Mouse (Mus musculus) cerebellum, adult (tissue): Measurements from ENCODE around the gene Fgfr2.
A peak's percentile ranks its signal among the peaks of the same experiment; 100 is the strongest.
"Not testable (repeated sequence)": the region's sequence is repeated elsewhere in the genome, so short reads cannot be mapped to it uniquely, and the experiment has no call there.

Experiments used
- ATAC-seq: cut with Nextera tagmentation; 2 replicates; pipeline ENCODE4 v1.9.2; 2017; ENCODE audit warnings: mild to moderate bottlenecking, moderate library complexity, mixed read lengths; ENCODE audit not compliant: insufficient number of reproducible peaks, low FRiP score, low TSS enrichment

The Fgfr2 gene

DNA sequence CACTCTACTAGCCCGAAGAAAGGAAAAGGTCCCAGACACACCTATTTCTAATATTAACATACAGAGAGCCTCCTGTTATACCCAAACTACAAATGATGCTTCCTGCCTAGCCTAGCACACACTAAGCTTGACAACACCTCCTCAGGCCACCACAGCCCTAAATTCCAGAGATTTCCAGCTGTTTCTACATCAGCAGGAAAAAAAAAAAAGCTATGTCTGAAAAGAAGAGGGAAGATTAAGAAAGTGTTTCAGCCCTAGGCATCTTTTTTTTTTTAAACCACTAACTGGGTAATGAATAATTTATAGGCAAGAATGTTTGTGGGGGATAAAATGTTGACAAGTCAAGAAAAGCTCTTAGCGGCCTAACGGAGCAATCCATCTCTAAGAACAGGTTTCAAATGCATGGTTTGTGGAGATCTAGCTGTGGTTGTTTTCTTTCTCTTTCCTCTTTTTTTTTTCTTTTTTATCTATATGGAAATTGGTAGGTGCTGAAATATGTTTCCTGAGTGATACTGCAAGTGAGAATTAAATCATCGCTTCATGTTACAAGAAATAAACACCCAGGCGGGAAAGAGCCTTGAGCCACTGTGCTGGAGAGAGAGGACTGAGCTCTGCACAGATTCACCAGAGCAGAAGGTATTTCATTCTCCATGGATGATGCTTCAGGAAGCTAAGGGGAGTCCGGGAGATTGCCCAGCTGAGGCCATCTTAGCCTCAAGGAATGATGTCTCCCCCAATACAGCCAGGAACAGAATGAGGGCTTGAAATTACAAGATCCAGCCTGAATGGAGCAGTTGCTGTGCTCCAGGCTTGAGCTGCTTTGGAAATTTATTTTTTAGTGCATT is 673.0 kb downstream of the Fgfr2 start:
- no peak for ATAC-seq

DNA sequence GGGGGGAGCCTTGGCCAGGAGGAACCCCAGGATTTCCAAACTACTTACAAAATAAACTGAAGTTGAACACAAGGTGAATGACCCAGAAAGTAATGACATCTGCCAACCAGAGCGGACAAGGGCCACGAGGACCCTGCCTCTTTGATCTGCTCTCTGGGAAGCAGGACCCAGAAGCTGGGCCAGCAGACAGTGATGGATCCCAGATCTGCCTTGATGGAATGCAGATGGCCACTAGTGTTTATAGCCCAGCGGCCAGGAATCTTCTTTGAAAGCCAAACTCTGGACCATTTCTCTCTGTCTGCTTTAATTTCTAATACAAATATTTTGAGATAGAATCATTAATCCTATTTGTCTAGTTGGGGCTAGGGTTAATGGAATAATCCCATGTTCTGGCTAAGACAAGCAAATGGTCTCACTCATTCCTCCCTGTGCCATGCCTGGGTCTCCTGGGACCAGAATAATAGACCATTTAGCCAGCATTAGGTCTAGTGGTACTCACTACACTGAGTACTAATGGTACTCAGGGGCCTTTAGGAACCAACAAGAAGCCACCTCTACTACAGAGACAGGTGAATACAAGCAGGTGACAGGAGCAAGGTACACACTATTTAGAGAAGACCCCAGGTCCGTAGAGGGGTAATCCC is 674.5 kb downstream of the Fgfr2 start:
- no peak for ATAC-seq

DNA sequence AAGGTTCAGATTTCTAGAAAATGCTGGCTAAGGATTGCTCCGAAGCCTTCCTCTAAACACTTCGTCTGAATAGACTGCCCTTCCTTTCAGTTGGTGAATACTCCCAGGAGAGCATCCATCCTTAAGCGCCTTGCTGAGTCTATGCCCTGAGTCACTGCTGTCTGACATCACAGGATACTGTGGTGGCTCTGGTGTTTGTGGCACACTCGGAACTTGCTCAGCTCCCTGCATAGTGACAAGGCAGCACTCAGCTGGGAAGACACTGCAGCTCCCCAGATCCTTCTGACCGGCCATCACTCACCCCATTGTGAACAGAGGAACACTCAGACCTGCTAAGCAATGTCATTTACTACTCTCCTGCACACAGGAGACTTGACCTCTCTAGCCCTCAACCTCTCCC is 675.6 kb downstream of the Fgfr2 start:
- no peak for ATAC-seq

DNA sequence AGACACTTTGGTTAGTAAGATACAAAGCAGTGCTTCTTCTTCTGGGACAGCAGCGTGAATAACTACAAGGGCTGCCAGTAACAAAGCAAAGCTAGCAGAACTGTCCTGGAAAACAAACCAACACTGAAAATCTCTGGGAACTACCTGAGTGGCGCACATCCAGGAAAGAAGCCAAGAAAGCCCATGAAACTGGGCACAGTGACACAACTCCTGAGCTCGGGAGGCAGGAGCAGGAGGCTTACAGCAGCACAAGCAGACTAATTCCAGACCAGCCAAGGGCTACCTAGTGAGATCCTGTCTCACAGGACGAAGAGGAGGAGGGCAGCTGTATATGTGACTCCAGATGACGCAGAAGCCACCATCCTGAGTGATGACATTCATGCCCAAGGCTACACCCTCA is 676.3 kb downstream of the Fgfr2 start:
- ATAC-seq: peak; percentile 87

DNA sequence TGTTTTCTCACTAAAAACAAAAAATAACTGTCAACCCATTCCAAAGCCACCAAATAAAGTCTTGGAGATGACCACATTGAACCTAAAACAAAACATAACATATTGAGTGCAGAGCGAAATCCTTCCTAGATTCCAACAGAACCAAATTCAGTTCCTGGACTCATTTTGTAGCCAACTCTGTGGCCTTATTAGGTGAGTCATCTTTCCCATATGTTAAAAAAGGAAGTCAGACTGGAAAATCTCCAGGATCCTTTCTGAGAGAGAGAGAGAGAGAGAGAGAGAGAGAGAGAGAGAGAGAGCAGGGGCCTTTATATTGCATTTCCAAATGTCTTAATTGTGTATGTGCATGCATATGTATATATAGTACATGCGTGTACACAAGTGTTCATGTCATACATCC is 678.9 kb downstream of the Fgfr2 start:
- ATAC-seq: no peak

DNA sequence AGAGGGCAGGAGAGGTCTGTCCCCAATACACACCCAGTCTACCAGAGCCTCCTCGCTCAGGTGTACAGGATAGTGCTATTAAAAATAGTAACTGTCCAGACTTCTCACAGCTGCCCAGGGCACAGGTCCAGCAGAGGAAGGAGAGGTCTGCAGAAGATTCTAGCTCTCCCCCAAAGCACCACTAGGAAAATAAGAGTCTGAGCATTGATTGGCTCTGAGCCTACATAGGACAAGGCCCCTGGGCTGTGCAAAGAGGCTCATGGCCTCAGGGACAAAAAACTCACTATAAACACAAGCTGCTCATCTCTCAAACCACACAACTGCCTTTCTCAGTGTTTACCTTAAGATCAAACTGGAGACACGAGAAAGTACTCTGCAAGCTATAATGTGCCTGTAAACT is 679.4 kb downstream of the Fgfr2 start:
- no peak for ATAC-seq

DNA sequence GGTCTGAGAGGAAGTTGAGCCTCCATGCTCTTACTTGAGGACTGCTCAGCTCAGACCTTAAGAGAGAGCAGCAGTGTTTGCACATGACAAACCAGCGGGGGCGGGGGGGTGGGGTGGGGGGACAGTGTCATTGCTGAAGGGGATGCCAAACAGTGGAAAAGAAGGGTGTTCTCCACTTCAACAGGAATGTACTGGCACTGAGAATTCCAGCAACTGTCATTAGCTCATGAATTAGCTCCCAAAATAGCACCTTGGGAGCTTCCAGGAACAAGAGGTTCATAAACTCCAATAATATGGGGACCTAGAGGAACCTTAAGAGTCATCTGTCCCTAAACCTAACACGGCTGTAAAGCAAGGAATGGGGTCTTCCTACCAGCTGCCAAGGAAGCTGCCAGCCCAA is 680.0 kb downstream of the Fgfr2 start:
- no peak for ATAC-seq

DNA sequence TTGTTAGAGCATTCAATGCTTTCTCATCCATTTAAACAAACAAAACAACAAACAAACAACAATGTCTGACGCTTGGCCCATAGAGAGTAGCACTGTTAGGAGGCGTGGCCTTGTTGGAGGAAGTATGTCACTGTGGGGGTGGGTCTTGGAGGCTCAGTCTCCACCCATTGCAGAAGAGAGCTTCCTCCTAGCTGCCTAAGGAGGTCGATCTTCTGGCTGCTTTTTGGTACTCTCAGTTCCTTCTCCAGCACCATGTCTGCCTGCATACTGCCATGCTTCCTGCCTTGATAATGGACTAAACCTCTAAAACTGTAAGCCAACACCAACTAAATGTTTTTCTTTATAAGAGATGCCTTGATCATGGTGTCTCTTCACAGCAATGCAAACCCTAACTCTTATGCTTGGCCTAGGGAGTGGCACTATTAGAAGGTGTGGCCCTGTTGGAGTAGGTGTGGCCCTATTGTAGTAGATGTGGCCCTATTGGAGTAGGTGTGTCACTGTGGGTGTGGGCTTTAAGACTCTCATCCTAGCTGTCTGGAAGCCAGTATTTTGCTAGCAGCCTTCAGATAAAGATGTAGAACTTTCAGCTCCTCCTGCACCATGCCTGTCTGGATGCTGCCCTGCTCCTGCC is 680.9 kb downstream of the Fgfr2 start:
- not testable (repeated sequence) for ATAC-seq

DNA sequence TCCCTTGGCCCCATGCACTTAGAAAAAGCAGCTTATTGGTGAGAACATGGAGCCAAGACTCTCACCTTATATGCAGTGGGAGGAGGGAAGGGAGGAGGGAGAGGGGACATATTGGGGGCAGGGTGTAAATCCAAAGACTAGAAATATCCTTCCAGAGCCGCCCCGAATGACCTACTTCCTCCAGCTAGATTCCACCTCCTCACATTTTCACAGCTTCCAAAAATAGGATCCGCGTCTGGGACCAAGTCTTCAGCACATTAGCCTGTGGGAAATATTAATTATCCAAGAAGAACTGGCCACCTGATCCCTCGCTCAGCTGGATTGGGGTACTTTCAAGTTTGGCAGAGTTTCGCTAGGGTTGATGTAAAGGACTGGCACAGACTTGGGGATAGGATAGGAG is 683.2 kb downstream of the Fgfr2 start:
- no peak for ATAC-seq

DNA sequence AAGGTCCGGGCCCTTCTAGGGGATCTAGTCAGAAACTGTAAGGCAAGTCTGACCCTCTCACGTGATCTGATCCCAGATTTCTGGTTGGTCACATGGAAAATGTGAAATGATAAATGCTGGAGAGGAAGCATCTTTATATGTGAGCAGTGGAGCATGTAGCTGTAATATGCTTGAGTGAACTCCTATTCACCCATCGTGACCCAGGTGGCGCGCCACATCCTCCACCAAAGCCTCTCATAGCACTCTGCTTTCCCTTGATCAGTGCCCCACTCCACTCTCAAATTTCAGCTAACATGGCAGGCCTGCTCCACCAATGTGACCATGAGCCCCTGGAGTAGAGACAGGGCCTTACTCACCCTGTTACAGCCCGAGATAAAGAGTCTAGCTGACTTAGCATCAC is 685.1 kb downstream of the Fgfr2 start:
- ATAC-seq: no peak

DNA sequence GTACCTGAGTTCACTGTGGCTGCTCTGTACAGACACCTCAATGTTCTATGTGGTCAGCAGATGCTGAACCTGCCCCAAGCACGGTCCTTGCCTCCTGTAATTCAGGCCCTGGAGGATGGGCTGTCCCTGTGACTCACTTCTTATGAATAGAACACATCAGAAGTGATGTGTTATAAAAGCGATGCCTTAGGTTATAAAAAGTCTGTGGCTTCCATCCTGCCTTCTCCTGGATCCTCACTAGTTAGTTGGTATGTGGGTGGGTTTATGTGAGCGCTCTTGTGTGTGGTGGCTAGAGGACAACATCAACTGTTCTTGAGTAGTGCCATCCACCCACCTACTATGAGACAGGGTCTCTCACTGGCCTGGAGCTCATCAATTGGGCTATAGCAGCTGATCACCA is 685.7 kb downstream of the Fgfr2 start:
- no peak for ATAC-seq

DNA sequence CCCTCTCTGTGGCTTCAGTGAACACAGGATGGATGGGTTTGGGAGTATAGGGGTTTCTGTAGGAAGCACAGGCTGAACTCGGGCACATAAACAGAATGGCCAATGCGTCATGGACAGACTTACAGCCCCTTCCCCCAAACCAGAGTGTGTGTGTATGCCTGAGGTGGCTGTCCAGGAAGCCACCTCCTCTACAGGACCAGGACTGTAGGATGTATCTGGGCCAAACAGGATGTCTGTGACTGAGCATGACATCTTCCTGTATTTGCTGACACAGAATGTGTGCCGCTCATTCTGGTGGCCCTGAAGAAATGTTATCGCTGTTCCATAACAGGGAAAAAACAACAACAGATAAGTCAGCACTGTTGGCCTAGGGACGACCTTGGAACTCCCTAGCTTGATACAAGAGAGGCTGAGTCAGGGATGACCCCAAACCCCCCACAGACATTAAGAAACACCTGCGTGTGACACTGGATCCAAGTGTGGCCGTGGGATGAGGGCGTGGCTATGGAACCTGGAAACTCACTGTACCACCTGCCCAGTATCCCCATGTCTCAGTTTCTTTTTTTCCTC is 687.6 kb downstream of the Fgfr2 start:
- ATAC-seq: no peak

DNA sequence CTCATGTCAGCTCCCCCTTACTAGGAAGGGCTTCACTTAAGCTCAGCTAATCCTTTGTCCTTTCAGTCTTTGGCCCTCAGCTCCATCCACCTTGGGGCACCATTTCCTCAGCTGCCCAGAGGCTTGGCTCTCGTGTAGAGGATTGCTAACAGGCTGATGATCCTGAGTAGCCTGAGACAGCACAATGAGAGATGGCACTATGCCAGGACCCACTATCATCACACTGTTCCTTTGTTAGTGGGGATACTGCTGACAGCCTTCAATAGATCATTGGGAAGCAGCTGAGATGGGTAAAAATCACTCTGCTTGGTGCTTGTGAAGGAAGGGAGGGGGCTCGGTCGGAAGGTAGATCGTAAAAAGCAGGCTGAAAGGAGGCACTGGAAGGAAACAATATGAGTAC is 693.8 kb downstream of the Fgfr2 start:
- no peak for ATAC-seq

DNA sequence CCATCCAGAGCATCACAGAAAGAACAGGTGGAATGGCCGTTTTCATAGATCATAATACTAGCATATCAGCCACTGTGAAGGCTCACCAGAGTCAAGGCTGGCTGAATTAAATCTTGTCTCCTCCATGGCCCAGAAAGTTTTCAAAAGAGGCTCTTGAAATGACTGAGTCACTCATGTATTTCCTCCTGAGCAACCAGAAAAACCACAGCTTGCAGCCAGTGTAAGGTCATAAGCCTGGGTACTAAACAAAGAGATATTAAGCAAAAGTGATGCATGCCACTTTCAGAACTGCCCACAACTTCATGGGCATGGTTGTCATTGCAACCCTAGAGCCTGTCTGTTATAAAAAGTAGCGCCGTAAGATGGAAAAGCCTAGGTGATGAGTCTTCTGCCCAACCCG is 694.8 kb downstream of the Fgfr2 start:
- no peak for ATAC-seq

DNA sequence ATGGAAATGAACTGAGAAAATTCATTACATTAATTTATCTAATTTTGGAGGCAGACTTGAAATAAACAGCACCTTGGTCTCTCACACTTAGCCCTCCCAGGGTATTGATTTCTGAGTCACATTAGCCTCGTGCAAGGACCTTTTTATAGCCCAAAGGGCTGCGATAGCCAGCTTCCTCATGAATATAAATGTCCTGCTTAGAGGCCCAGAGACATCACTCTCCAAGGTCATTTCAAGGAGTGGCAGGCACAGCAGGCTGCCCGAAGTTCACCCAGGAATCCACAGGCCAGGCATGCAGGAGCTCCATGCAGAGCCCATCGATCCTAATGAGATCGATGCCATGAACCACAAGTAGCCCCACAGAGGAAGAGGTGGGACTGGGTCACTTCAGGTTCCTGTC is 697.1 kb downstream of the Fgfr2 start:
- ATAC-seq: no peak

DNA sequence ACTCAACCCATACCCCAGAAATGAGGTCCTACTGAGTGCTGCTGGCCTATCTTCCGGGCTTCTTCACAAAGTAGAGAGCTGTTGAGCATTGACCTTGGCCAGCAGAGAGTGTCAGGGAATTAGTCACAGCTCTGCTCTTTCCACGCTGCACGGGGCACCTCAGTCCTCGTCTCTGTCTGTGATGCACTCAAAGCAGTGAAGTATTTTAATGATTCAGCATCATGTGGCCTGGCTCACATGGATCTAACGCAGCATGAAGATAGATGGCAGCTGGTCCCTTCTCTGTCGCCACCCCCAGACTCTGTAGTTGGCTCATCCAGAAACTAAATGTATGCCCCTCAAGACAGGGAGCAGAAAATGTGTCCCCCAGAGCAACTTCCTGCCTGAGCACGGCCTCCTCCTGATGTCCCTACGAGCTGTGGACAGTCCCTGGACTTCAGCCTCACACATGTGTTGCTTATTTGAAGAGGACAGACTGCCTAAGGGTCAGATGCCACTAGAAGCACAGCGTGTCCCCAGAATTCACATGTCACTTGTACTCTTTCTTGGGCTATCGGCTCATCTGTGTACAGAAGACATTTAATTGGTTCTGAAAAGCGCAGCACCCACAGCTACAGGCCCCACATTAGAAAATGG is 697.7 kb downstream of the Fgfr2 start:
- no peak for ATAC-seq

DNA sequence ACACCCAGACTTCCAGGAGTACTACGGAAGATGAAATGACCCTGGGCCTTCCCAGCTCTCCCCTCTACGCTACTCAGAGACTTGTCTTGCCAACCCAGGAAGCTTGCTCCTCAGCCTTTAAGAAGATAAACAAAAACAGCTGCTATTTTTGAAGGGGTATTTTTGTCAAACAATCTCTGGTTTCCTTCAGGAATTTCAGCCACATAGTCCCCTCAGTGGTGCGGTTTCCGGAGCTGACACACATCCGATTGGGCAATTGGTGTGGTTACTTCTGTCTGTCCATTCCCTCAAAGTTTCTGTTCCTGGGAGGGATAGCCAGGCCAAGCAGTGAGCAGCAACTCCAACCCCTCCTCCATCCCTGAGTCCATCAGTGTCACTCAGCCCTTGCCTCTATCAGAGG is 699.6 kb downstream of the Fgfr2 start:
- no peak for ATAC-seq

DNA sequence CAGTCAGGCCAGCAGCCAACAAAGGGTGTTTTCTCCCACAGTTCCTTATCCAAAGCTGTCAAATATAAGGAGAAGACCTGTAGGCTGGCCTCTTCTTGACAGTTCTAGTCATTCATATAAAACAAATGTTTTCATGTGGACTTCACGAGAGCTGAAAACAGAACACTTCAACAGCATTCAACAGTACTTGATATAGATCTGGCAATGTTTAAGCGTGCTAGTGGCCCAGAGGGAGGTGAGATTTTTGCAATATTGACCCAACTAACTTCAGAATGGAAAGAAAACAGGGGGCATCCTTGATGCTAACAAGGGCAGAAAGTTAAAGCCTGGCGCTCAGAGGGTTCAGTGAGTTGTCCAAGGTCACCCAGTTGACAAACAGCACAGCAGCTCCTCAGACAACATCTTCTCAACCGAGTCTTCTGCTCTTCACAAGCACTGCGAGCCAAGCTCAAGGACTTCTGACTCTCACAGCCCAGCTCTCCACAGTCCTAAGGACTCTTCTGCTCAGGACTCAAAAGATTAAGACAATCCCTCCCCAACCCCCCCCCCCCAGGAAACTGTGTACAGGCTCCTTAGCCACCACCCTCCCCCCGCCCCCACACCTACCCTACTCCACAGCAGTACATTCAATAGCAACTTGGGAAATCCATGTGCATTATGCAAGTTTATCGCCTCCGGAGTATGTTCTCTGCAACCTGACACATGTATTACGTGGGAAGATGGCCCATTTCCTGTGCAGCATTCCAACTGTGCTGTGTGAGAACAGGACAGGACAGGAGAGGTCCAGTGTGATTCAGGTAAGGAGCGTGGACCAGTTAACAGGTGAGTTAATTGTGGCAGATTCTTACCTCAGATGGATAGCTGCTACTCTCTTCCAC is 703.5 kb downstream of the Fgfr2 start:
- no peak for ATAC-seq

DNA sequence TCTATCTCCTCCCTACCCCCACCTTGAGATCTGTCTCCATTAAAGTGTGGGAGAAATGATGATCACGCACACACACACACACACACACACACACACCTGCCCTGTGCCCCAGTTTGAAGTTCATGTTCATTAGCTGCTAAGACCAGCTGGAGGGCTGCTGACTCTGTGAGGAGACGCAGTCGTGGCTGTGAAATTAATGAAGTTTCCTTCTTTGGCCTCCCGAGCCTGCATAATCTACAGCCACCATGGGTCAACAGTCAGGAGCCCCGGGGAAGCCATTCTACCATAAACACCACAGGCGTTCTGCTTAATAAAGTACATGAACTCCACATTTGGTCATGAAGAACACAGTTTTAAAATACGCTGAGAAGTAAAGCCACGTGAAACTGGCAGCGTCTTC is 706.3 kb downstream of the Fgfr2 start:
- ATAC-seq: no peak

DNA sequence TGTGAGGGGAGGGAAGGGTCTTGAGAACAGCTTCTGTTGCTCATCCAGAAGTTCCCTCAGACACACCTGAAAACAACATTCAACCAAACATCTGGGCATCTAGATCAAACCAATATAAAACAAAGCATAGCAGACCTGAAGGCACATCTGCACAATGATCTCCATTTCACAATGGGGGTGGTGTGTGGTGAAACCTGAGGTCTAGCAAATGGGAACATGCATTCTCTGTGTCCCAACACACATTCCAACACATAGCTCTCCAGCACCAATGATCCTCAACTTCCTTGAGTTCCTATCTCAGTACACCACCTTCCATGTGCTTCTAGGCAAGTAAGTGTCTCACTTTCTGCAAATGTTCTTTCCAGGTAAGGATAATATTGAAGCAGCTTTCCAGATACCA is 707.3 kb downstream of the Fgfr2 start:
- ATAC-seq: no peak
